Mouse (Mus musculus) C2C12 (cell line): Measurements from ENCODE around the gene Kcnab2.

Experiments used
- CEBPB ChIP-seq: IDR thresholded peaks from one replicate; pipeline ENCODE4 v1.6.1; 2011; ENCODE audit warnings: low read depth, mild to moderate bottlenecking, control low read depth, moderate library complexity
- CTCF ChIP-seq: IDR thresholded peaks from one replicate; pipeline ENCODE4 v1.5.1; 2011; ENCODE audit not compliant: control insufficient read depth, insufficient read depth, insufficient read length
- MAX ChIP-seq: IDR thresholded peaks from one replicate; pipeline ENCODE4 v1.6.1; 2011; ENCODE audit warnings: mild to moderate bottlenecking, control low read depth
- MYOG ChIP-seq: IDR thresholded peaks from one replicate; pipeline ENCODE4 v1.6.1; 2011; ENCODE audit not compliant: control insufficient read depth, insufficient read length; ENCODE audit errors: extremely low read depth

DNA sequence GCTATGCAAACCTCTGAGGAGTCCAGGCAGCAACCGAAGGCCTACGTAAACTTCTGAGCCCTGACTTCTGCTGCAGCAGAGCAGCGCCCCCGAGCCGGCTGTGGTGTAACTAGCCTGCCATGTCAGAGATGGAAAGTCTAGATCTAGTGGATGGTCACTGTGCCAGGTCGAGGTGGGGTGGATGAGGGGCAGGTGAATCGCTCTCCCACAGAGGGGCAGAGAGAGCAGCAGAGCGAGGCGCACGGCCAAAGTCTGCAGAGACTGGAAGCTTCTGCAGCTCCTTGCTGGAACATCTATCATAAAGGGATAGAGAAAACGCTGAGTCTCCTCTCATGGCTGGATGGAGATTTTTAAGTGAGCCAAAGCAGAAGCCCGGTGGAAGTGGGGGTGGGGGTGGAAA, 15.2 kb downstream of the Kcnab2 start:
- TF ChIP-seq CTCF (no peak), MYOG (no peak), CEBPB (no peak), MAX (no peak)
